8 mouse cellular contexts compared by ENCODE assay signal in genomic region chr17:7740988-7741387, GRCm38 (mm10).
DNase-seq lines count a peak whose midpoint lies in the region; ATAC-seq and TF ChIP-seq lines count a peak whose summit lies in the region.

No protein-coding gene starts in this region.

- H3K27ac ChIP-seq in kidney, embryonic 15.5 days: no peak overlapping the region
- no peak overlapping the region for H3K27ac ChIP-seq in layer of hippocampus, adult 2 months

- DNase-seq in kidney, adult 9 months: peak; percentile 13
- DNase-seq in R1 (ENCODE audit: low read depth, low spot score): peak; percentile 54
- DNase-seq in embryo, embryonic 10 days (ENCODE audit: low spot score): peak; percentile 91
- peak; percentile 39 to 50 for DNase-seq in lung, postnatal 4 days
- DNase-seq in layer of hippocampus, postnatal 14 days (ENCODE audit: low spot score in 2 of 2): no peak
- DNase-seq in layer of hippocampus, adult 9-11 months: no peak
- no peak for DNase-seq in layer of hippocampus, adult 2 months (ENCODE audit: low spot score in 2 of 2)

- H3K4me3 ChIP-seq in kidney, embryonic 15.5 days (replicated peaks): no peak overlapping the region
- no peak overlapping the region for H3K4me3 ChIP-seq in layer of hippocampus, adult 2 months

- WGBS in kidney, embryonic 15.5 days: 29% methylated on average over 2 of the region's 2 CpGs

- no peak overlapping the region for H3K9ac ChIP-seq in kidney, embryonic 15.5 days

- no peak for ATAC-seq in kidney, embryonic 15.5 days (replicated peaks; ENCODE audit: low FRiP score)

- H3K9me3 ChIP-seq in kidney, embryonic 15.5 days (replicated peaks): no peaks in the 10 kb centered on the region

- H3K4me1 ChIP-seq in kidney, embryonic 15.5 days: no peaks in the 10 kb centered on the region

- no peaks in the 10 kb centered on the region for H3K36me3 ChIP-seq in kidney, embryonic 15.5 days

- no peak for TF ChIP-seq CTCF in layer of hippocampus, adult 2 months (conservative IDR thresholded peaks at IDR 0.05)

- no peak overlapping the region for H3K4me2 ChIP-seq in kidney, embryonic 15.5 days

- no peaks in the 10 kb centered on the region for H3K27me3 ChIP-seq in kidney, embryonic 15.5 days

Comparison
In these comparisons a context has a peak if more than half of its experiments do, and no peak if none do; other contexts are left out.
1. DNase-seq: peak in kidney, adult 9 months (single experiment), R1 (single experiment), embryo, embryonic 10 days (single experiment) and lung, postnatal 4 days (2 of 2); none in layer of hippocampus, postnatal 14 days (0 of 2), layer of hippocampus, adult 9-11 months (single experiment) and layer of hippocampus, adult 2 months (0 of 2).